Mouse (Mus musculus): ENCODE measurements around the gene Gm17268. TPM values are rescaled to one million over a fixed set of nuclear protein-coding genes. Genes with fewer than 3 reads are reported as not detected.

Gene Gm17268
- not detected in 2 replicates for polyA plus RNA-seq (2014; fragmentation: Nextera tagmentation; extraction: Ambion mirVana)

- Histone ChIP-seq H3K4me3 (ENCODE audit: low read depth, low read length) (no peak within 1 kb of the TSS), H3K9me3 (ENCODE audit: control insufficient read depth, low read length) (no peaks in the 10 kb centered on the region), H3K27me3 (replicated peaks; ENCODE audit: control insufficient read depth, insufficient read depth, low read length) (no peaks in the 10 kb centered on the region), H3K4me2 (ENCODE audit: low read depth, low read length) (no peak within 1 kb of the TSS), H3K36me3 (ENCODE audit: control insufficient read depth, insufficient read depth, low read length) (no peaks in the 10 kb centered on the region), H3K9ac (ENCODE audit: low read depth, low read length) (no peak within 1 kb of the TSS), H3K4me1 (ENCODE audit: control insufficient read depth, insufficient read depth, low read length) (peaks cover 2% of the 10 kb centered on the region), H3K27ac (replicated peaks; ENCODE audit: low read depth, low read length) (no peak within 1 kb of the TSS)
- no peak for ATAC-seq (ENCODE audit: low read depth)
- DNase-seq (ENCODE audit: low spot score): peak; percentile 65
- WGBS: 31% methylated on average over 2 of the region's 2 CpGs
These were observed at the start of gene Gm17268 for GRCm38 (mm10) chr11:82038535-82038934. TSS of gene Gm17268 (minus strand) at chr11:82038562.

GRCm38 (mm10) chr11:82084360-82084759 is 46.0 kb upstream of the Gm17268 start:
- no peak for ATAC-seq (ENCODE audit: low read depth)
- 87% methylated on average over 3 of the region's 3 CpGs for WGBS

GRCm38 (mm10) chr11:82080865-82081264 is 42.5 kb upstream of the Gm17268 start:
- Histone ChIP-seq H3K36me3 (ENCODE audit: control insufficient read depth, insufficient read depth, low read length) (no peaks in the 10 kb centered on the region), H3K4me2 (ENCODE audit: low read depth, low read length) (no peak overlapping the region), H3K9me3 (ENCODE audit: control insufficient read depth, low read length) (no peaks in the 10 kb centered on the region), H3K4me3 (ENCODE audit: low read depth, low read length) (no peak overlapping the region), H3K9ac (ENCODE audit: low read depth, low read length) (no peak overlapping the region), H3K4me1 (ENCODE audit: control insufficient read depth, insufficient read depth, low read length) (0 out of 2 replicates have a peak, but pooled peaks cover 2% of the 10 kb centered on the region), H3K27me3 (replicated peaks; ENCODE audit: control insufficient read depth, insufficient read depth, low read length) (no peaks in the 10 kb centered on the region), H3K27ac (replicated peaks; ENCODE audit: low read depth, low read length) (no peak overlapping the region)
- WGBS: 72% methylated on average over 3 of the region's 3 CpGs
- DNase-seq (ENCODE audit: low spot score): no peak
- ATAC-seq (ENCODE audit: low read depth): no peak

More at GRCm38 (mm10) chr11:82084360-82084759, 46.0 kb upstream of the Gm17268 start:
- Histone ChIP-seq H3K4me3 (ENCODE audit: low read depth, low read length) (no peak overlapping the region), H3K4me2 (ENCODE audit: low read depth, low read length) (no peak overlapping the region), H3K4me1 (ENCODE audit: control insufficient read depth, insufficient read depth, low read length) (no peaks in the 10 kb centered on the region), H3K27ac (replicated peaks; ENCODE audit: low read depth, low read length) (no peak overlapping the region), H3K27me3 (replicated peaks; ENCODE audit: control insufficient read depth, insufficient read depth, low read length) (no peaks in the 10 kb centered on the region), H3K9ac (ENCODE audit: low read depth, low read length) (no peak overlapping the region), H3K9me3 (ENCODE audit: control insufficient read depth, low read length) (no peaks in the 10 kb centered on the region), H3K36me3 (ENCODE audit: control insufficient read depth, insufficient read depth, low read length) (no peaks in the 10 kb centered on the region)
- no peak for DNase-seq (ENCODE audit: low spot score)

- H3K27ac ChIP-seq (replicated peaks; ENCODE audit: low read depth, low read length): no peak overlapping the region
- no peaks in the 10 kb centered on the region for H3K9me3 ChIP-seq (ENCODE audit: control insufficient read depth, low read length)
- no peak overlapping the region for H3K4me2 ChIP-seq (ENCODE audit: low read depth, low read length)
- ATAC-seq (ENCODE audit: low read depth): peak; percentile 70; the same call in 1 of the 2 replicates
- H3K9ac ChIP-seq (ENCODE audit: low read depth, low read length): no peak overlapping the region
- no peaks in the 10 kb centered on the region for H3K27me3 ChIP-seq (replicated peaks; ENCODE audit: control insufficient read depth, insufficient read depth, low read length)
- peak; percentile 89 for DNase-seq (ENCODE audit: low spot score)
- H3K4me1 ChIP-seq (ENCODE audit: control insufficient read depth, insufficient read depth, low read length): 0 out of 2 replicates have a peak, but pooled peaks cover 2% of the 10 kb centered on the region
- H3K36me3 ChIP-seq (ENCODE audit: control insufficient read depth, insufficient read depth, low read length): no peaks in the 10 kb centered on the region
- H3K4me3 ChIP-seq (ENCODE audit: low read depth, low read length): no peak overlapping the region
These were observed 39.9 kb upstream of the Gm17268 start for GRCm38 (mm10) chr11:82078136-82078730.

- H3K4me2 ChIP-seq (ENCODE audit: low read depth, low read length): no peak overlapping the region
- H3K4me1 ChIP-seq (ENCODE audit: control insufficient read depth, insufficient read depth, low read length): 0 out of 2 replicates have a peak, but pooled peaks cover 2% of the 10 kb centered on the region
- no peaks in the 10 kb centered on the region for H3K9me3 ChIP-seq (ENCODE audit: control insufficient read depth, low read length)
- H3K4me3 ChIP-seq (ENCODE audit: low read depth, low read length): no peak overlapping the region
- 72% methylated on average over 3 of the region's 3 CpGs for WGBS
- H3K27me3 ChIP-seq (replicated peaks; ENCODE audit: control insufficient read depth, insufficient read depth, low read length): no peaks in the 10 kb centered on the region; the same call in 1 of the 2 replicates
- H3K27ac ChIP-seq (replicated peaks; ENCODE audit: low read depth, low read length): no peak overlapping the region
- ATAC-seq (ENCODE audit: low read depth): no peak
- no peaks in the 10 kb centered on the region for H3K36me3 ChIP-seq (ENCODE audit: control insufficient read depth, insufficient read depth, low read length)
- H3K9ac ChIP-seq (ENCODE audit: low read depth, low read length): no peak overlapping the region
- DNase-seq (ENCODE audit: low spot score): no peak
These were observed 38.7 kb upstream of the Gm17268 start for GRCm38 (mm10) chr11:82077031-82077430.

GRCm38 (mm10) chr11:82073686-82074085 is 35.3 kb upstream of the Gm17268 start:
- no peak for DNase-seq (ENCODE audit: low spot score)
- H3K9ac ChIP-seq (ENCODE audit: low read depth, low read length): no peak overlapping the region
- H3K4me2 ChIP-seq (ENCODE audit: low read depth, low read length): no peak overlapping the region
- H3K27ac ChIP-seq (replicated peaks; ENCODE audit: low read depth, low read length): no peak overlapping the region
- H3K9me3 ChIP-seq (ENCODE audit: control insufficient read depth, low read length): no peaks in the 10 kb centered on the region
- no peaks in the 10 kb centered on the region; the same call in 1 of the 2 replicates for H3K27me3 ChIP-seq (replicated peaks; ENCODE audit: control insufficient read depth, insufficient read depth, low read length)
- ATAC-seq (ENCODE audit: low read depth): no peak
- H3K36me3 ChIP-seq (ENCODE audit: control insufficient read depth, insufficient read depth, low read length): no peaks in the 10 kb centered on the region
- 82% methylated on average over 3 of the region's 3 CpGs for WGBS
- H3K4me1 ChIP-seq (ENCODE audit: control insufficient read depth, insufficient read depth, low read length): 0 out of 2 replicates have a peak, but pooled peaks cover 2% of the 10 kb centered on the region
- H3K4me3 ChIP-seq (ENCODE audit: low read depth, low read length): no peak overlapping the region

- Histone ChIP-seq H3K36me3 (ENCODE audit: control insufficient read depth, insufficient read depth, low read length) (no peaks in the 10 kb centered on the region), H3K9me3 (ENCODE audit: control insufficient read depth, low read length) (no peaks in the 10 kb centered on the region), H3K9ac (ENCODE audit: low read depth, low read length) (no peak overlapping the region), H3K27ac (replicated peaks; ENCODE audit: low read depth, low read length) (no peak overlapping the region), H3K27me3 (replicated peaks; ENCODE audit: control insufficient read depth, insufficient read depth, low read length) (peaks cover 3% of the 10 kb centered on the region; the same call in 1 of the 2 replicates), H3K4me3 (ENCODE audit: low read depth, low read length) (no peak overlapping the region), H3K4me1 (ENCODE audit: control insufficient read depth, insufficient read depth, low read length) (0 out of 2 replicates have a peak, but pooled peaks cover 2% of the 10 kb centered on the region), H3K4me2 (ENCODE audit: low read depth, low read length) (no peak overlapping the region)
- WGBS: 73% methylated on average over 3 of the region's 3 CpGs
- ATAC-seq (ENCODE audit: low read depth) (no peak), DNase-seq (ENCODE audit: low spot score) (no peak)
These were observed 34.6 kb upstream of the Gm17268 start for GRCm38 (mm10) chr11:82072984-82073383.

- ATAC-seq (ENCODE audit: low read depth): no peak
- Histone ChIP-seq H3K27me3 (replicated peaks; ENCODE audit: control insufficient read depth, insufficient read depth, low read length) (peaks cover 3% of the 10 kb centered on the region; the same call in 1 of the 2 replicates), H3K9ac (ENCODE audit: low read depth, low read length) (no peak overlapping the region), H3K4me3 (ENCODE audit: low read depth, low read length) (no peak overlapping the region), H3K36me3 (ENCODE audit: control insufficient read depth, insufficient read depth, low read length) (no peaks in the 10 kb centered on the region), H3K4me1 (ENCODE audit: control insufficient read depth, insufficient read depth, low read length) (no peaks in the 10 kb centered on the region), H3K9me3 (ENCODE audit: control insufficient read depth, low read length) (no peaks in the 10 kb centered on the region), H3K27ac (replicated peaks; ENCODE audit: low read depth, low read length) (no peak overlapping the region), H3K4me2 (ENCODE audit: low read depth, low read length) (no peak overlapping the region)
- 83% methylated on average over 1 of the region's 1 CpGs for WGBS
- DNase-seq (ENCODE audit: low spot score): no peak
These were observed 34.0 kb upstream of the Gm17268 start for GRCm38 (mm10) chr11:82072374-82072773.

GRCm38 (mm10) chr11:82071076-82071475 is 32.7 kb upstream of the Gm17268 start:
- Histone ChIP-seq H3K9ac (ENCODE audit: low read depth, low read length) (no peak overlapping the region), H3K27me3 (replicated peaks; ENCODE audit: control insufficient read depth, insufficient read depth, low read length) (peaks cover 3% of the 10 kb centered on the region; the same call in 1 of the 2 replicates), H3K4me1 (ENCODE audit: control insufficient read depth, insufficient read depth, low read length) (no peaks in the 10 kb centered on the region), H3K9me3 (ENCODE audit: control insufficient read depth, low read length) (no peaks in the 10 kb centered on the region), H3K4me3 (ENCODE audit: low read depth, low read length) (no peak overlapping the region), H3K4me2 (ENCODE audit: low read depth, low read length) (no peak overlapping the region), H3K27ac (replicated peaks; ENCODE audit: low read depth, low read length) (no peak overlapping the region), H3K36me3 (ENCODE audit: control insufficient read depth, insufficient read depth, low read length) (no peaks in the 10 kb centered on the region)
- 67% methylated on average over 3 of the region's 3 CpGs for WGBS
- ATAC-seq (ENCODE audit: low read depth) (no peak), DNase-seq (ENCODE audit: low spot score) (no peak)

Measured in embryonic facial prominence, embryonic 14.5 days (tissue).